Mouse (Mus musculus) heart, postnatal 0 days (tissue): ENCODE data around the gene Vwa3b. TPM values are rescaled to one million over a fixed set of nuclear protein-coding genes. Genes with fewer than 3 reads are reported as not detected.

Source experiments
- ATAC-seq: fragments of 200-750 bp; cut with Nextera tagmentation; 2 replicates; pipeline ENCODE4 v1.8.0; 2017; ENCODE audit warnings: low read depth, moderate number of reproducible peaks, moderate library complexity; ENCODE audit not compliant: insufficient read depth
- DNase-seq: peaks from one replicate; pipeline ENCODE4 v3.0.0-alpha.2; 2016; ENCODE audit warnings: low spot score
- H3K27ac ChIP-seq: fragments of 300-500 bp; sonication (generic); 2 replicates; pipeline ENCODE4 v1.5.1; 2014; ENCODE audit warnings: low read depth, mild to moderate bottlenecking
- H3K27me3 ChIP-seq: fragments of 300-500 bp; sonication (generic); 2 replicates; pipeline ENCODE4 v1.6.1; 2014; ENCODE audit warnings: low read length, mixed read lengths; ENCODE audit not compliant: control insufficient read depth, insufficient read depth
- H3K36me3 ChIP-seq: fragments of 300-500 bp; sonication (generic); replicated peaks from 2 replicates; pipeline ENCODE4 v1.6.1; 2014; ENCODE audit warnings: low read length, mixed read lengths; ENCODE audit not compliant: control insufficient read depth, insufficient read depth
- H3K4me1 ChIP-seq: fragments of 300-500 bp; sonication (generic); 2 replicates; pipeline ENCODE4 v1.6.1; 2014; ENCODE audit warnings: antibody characterized with exemption; ENCODE audit not compliant: control insufficient read depth, insufficient read depth
- H3K4me2 ChIP-seq: fragments of 300-500 bp; sonication (generic); 2 replicates; pipeline ENCODE4 v1.6.1; 2014; ENCODE audit warnings: low read depth, mild to moderate bottlenecking, low read length, moderate library complexity
- H3K4me3 ChIP-seq: fragments of 300-500 bp; sonication (generic); 2 replicates; pipeline ENCODE4 v1.5.1; 2014; ENCODE audit warnings: low read depth, low read length
- H3K9ac ChIP-seq: fragments of 300-500 bp; sonication (generic); replicated peaks from 2 replicates; pipeline ENCODE4 v1.6.1; 2014; ENCODE audit warnings: low read depth, low read length, mixed read lengths
- H3K9me3 ChIP-seq: fragments of 300-500 bp; sonication (generic); replicated peaks from 2 replicates; pipeline ENCODE4 v1.6.1; 2016; ENCODE audit warnings: low read length; ENCODE audit not compliant: control insufficient read depth
- CTCF ChIP-seq: IDR thresholded peaks from 2 replicates; pipeline ENCODE4 v1.5.1; 2016; ENCODE audit warnings: antibody characterized with exemption, control low read depth, low read depth
- EP300 ChIP-seq: IDR thresholded peaks from 2 replicates; pipeline ENCODE4 v1.6.1; 2016; ENCODE audit warnings: antibody characterized with exemption, low read depth
- WGBS: fragments of 180-500 bp; shearing (Covaris S2); extraction: QIAGEN DNeasy Blood & Tissue Kit; methylation state at CpG from one replicate; pipeline ENCODE4 v1.1.7; 2014; 5-methylcytosine and 5-hydroxymethylcytosine counted together
- polyA plus RNA-seq: library from polyadenylated mRNA; unstranded; fragments of >200 nt; fragmentation: Nextera tagmentation; extraction: Ambion mirVana; gene quantifications from 2 replicates; pipeline ENCODE4 v1.2.1, GENCODE M21; 2015
- total RNA-seq: library from RNA; depleted of rRNA; stranded (reverse); fragments of >200 nt; gene quantifications from 2 replicates; pipeline ENCODE4 v1.2.3, GENCODE M21; 2014; ENCODE audit warnings: low replicate concordance

The Vwa3b gene
- total and polyA plus RNA-seq, 2 experiments from 2014 or later, result 0.26 TPM; not detected in 1

DNA sequence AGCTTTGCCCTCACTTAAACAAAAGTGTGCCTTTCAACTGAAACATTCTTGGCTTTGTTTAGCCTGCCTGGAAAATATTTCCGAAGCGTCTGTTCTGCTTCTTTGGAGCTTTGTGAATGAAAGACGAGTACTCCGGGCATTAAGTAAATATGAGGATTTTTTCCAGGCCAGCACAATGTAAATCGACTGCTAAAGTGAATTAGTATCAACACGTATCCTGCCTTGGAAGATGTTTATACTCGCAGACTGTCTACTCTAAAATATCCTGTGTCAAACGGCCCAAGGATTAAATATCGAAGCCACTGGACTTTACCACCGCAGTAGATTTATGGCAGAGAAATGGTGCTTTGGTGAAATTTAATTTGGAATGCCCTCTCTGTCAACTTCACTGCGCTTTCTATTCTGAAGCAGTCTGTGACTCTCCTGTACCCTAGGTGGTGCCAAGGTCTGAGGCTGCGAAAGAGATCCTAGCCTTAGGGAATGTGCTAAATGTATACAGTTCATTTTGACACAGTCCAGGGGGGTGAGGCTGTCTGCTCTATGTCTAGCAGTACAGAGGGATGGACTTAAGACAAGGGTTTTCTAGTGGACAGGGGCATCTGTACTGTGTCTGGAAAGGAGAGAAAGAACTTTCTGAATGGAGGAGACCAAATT lies 98.4 kb downstream of the Vwa3b start:
- WGBS, result 73% methylated on average over 12 of the region's 12 CpGs
- TF ChIP-seq EP300 (no peak), CTCF (no peak)
- H3K4me1 ChIP-seq, result no peaks in the 10 kb centered on the region
- no peak overlapping the region for H3K4me2 ChIP-seq
- no peak overlapping the region for H3K9ac ChIP-seq
- H3K27ac ChIP-seq, result no peak overlapping the region
- no peaks in the 10 kb centered on the region for H3K9me3 ChIP-seq
- DNase-seq, result no peak
- no peak overlapping the region for H3K4me3 ChIP-seq
- no peaks in the 10 kb centered on the region for H3K36me3 ChIP-seq
- no peak for ATAC-seq
- H3K27me3 ChIP-seq, result no peaks in the 10 kb centered on the region

DNA sequence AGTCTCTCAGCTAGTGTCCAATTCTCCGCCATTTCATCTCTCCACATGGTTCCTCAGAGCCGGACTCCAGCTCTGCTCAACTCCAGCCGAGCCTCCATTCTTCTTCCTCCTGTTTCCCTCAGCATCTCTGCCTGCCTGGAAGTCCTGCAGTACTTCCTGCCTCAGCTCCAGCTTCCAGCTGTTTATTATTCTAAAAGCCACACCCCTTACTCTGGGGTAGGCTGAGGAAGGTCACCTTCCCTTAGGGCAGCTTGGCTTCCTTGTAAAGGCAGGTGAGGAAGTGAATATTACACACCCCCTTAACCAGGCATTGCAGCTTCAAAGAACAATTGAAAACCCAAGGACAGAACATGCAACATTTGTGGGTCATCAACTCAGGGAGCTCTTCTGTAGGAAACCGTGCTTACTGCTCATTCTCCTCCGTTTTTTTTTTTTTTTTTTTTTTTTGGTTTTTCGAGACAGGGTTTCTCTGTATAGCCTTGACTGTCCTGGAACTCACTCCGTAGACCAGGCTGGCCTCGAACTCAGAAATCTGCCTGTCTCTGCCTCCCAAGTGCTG lies 103.7 kb downstream of the Vwa3b start:
- WGBS, result 74% methylated on average over 7 of the region's 8 CpGs
- Histone ChIP-seq H3K9me3 (no peaks in the 10 kb centered on the region), H3K27me3 (no peaks in the 10 kb centered on the region), H3K27ac (no peak overlapping the region), H3K4me2 (no peak overlapping the region), H3K36me3 (no peaks in the 10 kb centered on the region), H3K4me1 (no peaks in the 10 kb centered on the region), H3K4me3 (no peak overlapping the region), H3K9ac (no peak overlapping the region)
- no peak for ATAC-seq
- DNase-seq, result no peak
- TF ChIP-seq EP300, result no peak
- no peak for TF ChIP-seq CTCF

DNA sequence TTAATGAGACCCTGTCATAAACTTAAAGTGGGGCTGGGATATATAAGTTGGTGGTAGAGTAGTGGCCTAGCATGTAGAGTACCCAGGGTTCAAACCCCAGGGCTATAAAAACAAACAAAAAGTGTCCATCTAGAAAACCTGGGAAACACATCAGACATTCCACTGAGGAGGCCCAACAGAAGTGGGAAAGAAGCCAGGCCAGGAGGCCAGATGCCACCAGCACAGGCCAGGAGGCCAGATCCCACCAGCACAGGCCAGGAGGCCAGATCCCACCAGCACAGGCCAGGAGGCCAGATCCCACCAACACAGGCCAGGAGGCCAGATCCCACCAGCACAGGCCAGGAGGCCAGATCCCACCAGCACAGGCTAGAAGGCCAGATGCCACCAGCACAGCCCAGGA lies 104.8 kb downstream of the Vwa3b start:
- no peak for DNase-seq
- ATAC-seq, result no peak
- no peaks in the 10 kb centered on the region for H3K9me3 ChIP-seq

DNA sequence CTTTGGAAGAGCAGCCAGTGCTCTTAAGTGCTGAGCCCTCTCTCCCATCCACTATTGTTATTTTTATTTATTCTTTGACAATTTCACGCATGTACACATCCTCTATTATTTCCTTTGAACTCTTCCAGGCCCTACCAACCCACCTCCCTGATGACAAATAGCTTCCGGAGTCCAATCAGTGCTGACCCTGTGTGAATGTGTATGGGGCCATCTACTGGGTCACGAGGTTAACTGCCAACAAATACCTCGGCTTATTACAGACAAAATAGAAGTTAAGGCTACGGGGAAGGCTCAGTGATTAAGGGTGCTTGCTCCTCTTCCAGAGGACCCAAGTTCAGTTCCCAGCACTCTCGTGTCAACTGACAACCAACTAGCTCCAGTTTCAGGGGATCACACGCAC lies 106.0 kb downstream of the Vwa3b start:
- Histone ChIP-seq H3K36me3 (no peaks in the 10 kb centered on the region), H3K4me3 (no peak overlapping the region), H3K27me3 (no peaks in the 10 kb centered on the region), H3K4me1 (no peaks in the 10 kb centered on the region), H3K9me3 (no peaks in the 10 kb centered on the region), H3K4me2 (no peak overlapping the region), H3K27ac (no peak overlapping the region), H3K9ac (no peak overlapping the region)
- DNase-seq, result no peak
- TF ChIP-seq CTCF (peak; percentile 45), EP300 (no peak)
- no peak for ATAC-seq
- 56% methylated on average over 7 of the region's 7 CpGs for WGBS

More for the DNA sequence above, 104.8 kb downstream of the Vwa3b start:
- Histone ChIP-seq H3K36me3 (no peaks in the 10 kb centered on the region), H3K4me2 (no peak overlapping the region), H3K9ac (no peak overlapping the region), H3K4me1 (no peaks in the 10 kb centered on the region), H3K27ac (no peak overlapping the region), H3K4me3 (no peak overlapping the region), H3K27me3 (no peaks in the 10 kb centered on the region)
- no peak for TF ChIP-seq CTCF
- no peak for TF ChIP-seq EP300

DNA sequence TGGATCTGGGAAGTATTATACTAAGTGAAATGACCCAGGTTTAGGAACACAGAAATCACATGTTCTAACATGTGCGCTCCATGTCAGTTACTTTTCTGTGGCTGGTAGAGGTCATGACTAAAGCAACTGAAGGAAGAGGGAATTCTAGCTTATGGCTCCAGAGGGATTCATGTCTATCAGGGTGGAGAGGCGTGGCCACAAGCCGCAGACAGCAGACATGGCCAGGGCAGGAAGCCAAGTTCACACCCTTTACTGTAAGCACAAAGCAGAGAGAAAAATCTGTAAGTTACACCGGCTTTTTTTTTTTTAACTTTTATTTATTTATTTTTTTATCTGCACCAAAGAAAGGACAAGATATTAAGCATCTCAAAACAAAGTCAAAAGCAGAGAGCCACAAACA lies 119.6 kb downstream of the Vwa3b start:
- ATAC-seq (no peak), DNase-seq (peak; percentile 17)
- no peaks in the 10 kb centered on the region for H3K27me3 ChIP-seq
- no peaks in the 10 kb centered on the region; the same call in 1 of the 2 replicates for H3K9me3 ChIP-seq
- no peak overlapping the region for H3K4me2 ChIP-seq
- 45% methylated on average over 4 of the region's 4 CpGs for WGBS
- no peak overlapping the region for H3K27ac ChIP-seq
- H3K36me3 ChIP-seq, result no peaks in the 10 kb centered on the region
- H3K4me1 ChIP-seq, result no peaks in the 10 kb centered on the region
- TF ChIP-seq CTCF, result no peak
- no peak for TF ChIP-seq EP300
- H3K4me3 ChIP-seq, result no peak overlapping the region
- H3K9ac ChIP-seq, result no peak overlapping the region

DNA sequence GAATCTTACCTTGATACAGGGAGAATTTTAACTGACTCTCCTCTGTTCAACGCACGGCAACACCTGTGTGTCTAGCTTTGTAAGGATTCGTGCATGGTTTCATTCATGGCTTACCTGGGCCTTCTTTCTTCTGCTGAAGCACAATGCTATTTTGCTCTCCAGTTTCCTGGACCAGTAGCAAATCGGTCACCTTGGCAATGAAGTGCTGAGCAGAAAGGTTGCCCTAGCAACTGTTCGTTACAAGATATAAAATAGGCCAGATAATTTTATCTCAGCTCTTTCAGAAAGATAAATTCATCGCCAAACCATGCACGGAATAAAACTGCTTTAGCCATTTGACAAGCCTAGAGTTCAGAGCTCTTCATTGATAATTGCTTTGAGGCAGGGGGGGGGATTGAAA lies 123.5 kb downstream of the Vwa3b start:
- no peaks in the 10 kb centered on the region for H3K27me3 ChIP-seq
- H3K9ac ChIP-seq, result no peak overlapping the region
- no peak overlapping the region for H3K4me2 ChIP-seq
- H3K4me3 ChIP-seq, result no peak overlapping the region
- TF ChIP-seq CTCF (no peak), EP300 (no peak)
- ATAC-seq (no peak), DNase-seq (no peak)
- H3K27ac ChIP-seq, result no peak overlapping the region
- no peaks in the 10 kb centered on the region for H3K4me1 ChIP-seq
- no peaks in the 10 kb centered on the region; the same call in 1 of the 2 replicates for H3K9me3 ChIP-seq
- H3K36me3 ChIP-seq, result no peaks in the 10 kb centered on the region
- WGBS, result 79% methylated on average over 7 of the region's 7 CpGs
